Mouse (Mus musculus) liver, embryonic 12.5 days (tissue): ENCODE data around the gene Thsd7a. TPM values are rescaled to one million over a fixed set of nuclear protein-coding genes. Genes with fewer than 3 reads are reported as not detected.

Source experiments
- ATAC-seq: fragments of 200-750 bp; cut with Nextera tagmentation; 2 replicates; pipeline ENCODE4 v1.8.0; 2017; ENCODE audit warnings: moderate number of reproducible peaks, mild to moderate bottlenecking, moderate library complexity
- H3K27ac ChIP-seq: fragments of 300-500 bp; sonication (generic); 2 replicates; pipeline ENCODE4 v1.5.1; 2016; ENCODE audit warnings: mild to moderate bottlenecking
- H3K27me3 ChIP-seq: fragments of 300-500 bp; sonication (generic); replicated peaks from 2 replicates; pipeline ENCODE4 v1.6.1; 2016; ENCODE audit warnings: mild to moderate bottlenecking, moderate library complexity
- H3K36me3 ChIP-seq: fragments of 300-500 bp; sonication (generic); 2 replicates; pipeline ENCODE4 v1.6.1; 2016; ENCODE audit warnings: mild to moderate bottlenecking, moderate library complexity
- H3K4me1 ChIP-seq: fragments of 300-500 bp; sonication (generic); 2 replicates; pipeline ENCODE4 v1.6.1; 2016
- H3K4me2 ChIP-seq: fragments of 300-500 bp; sonication (generic); 2 replicates; pipeline ENCODE4 v1.6.1; 2016; ENCODE audit warnings: mild to moderate bottlenecking, moderate library complexity
- H3K4me3 ChIP-seq: fragments of 300-500 bp; sonication (generic); 2 replicates; pipeline ENCODE4 v1.5.1; 2016; ENCODE audit warnings: mild to moderate bottlenecking, moderate library complexity
- H3K9ac ChIP-seq: fragments of 300-500 bp; sonication (generic); 2 replicates; pipeline ENCODE4 v1.6.1; 2016; ENCODE audit warnings: mild to moderate bottlenecking, moderate library complexity
- H3K9me3 ChIP-seq: fragments of 300-500 bp; sonication (generic); replicated peaks from 2 replicates; pipeline ENCODE4 v1.6.1; 2016; ENCODE audit warnings: mild to moderate bottlenecking, moderate library complexity
- WGBS: fragments of 180-500 bp; shearing (Covaris S2); methylation state at CpG from one replicate; pipeline ENCODE4 v1.1.7; 2016; ENCODE audit not compliant: insufficient replicate concordance; 5-methylcytosine and 5-hydroxymethylcytosine counted together
- polyA plus RNA-seq: library from polyadenylated mRNA; unstranded; fragments of >200 nt; fragmentation: Nextera tagmentation; extraction: Ambion mirVana; gene quantifications from 2 replicates; pipeline ENCODE4 v1.2.1, GENCODE M21; 2016

Gene Thsd7a
- polyA plus RNA-seq, 1 experiment from 2014 or later: 0.31 TPM

DNA sequence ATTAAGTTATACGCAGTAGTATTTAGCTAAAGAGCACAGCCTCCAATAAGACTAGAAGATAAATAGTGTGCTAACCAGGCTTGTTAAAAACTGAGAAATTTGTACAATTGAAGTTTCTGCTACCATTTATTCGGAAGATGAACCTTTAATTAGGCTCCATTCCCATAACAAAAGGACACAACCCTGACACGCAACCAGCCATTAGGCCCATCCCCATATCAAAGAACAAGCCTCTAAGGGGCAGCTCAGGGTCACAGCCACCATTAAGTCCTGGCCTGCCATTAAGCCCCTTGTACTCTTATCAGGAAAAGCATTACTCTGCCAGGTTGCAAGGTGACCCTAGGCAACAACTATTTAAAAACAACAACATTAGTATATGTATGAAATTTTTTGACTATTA is 198.0 kb downstream of the Thsd7a start:
- Histone ChIP-seq H3K9me3 (no peaks in the 10 kb centered on the region), H3K27ac (no peak overlapping the region), H3K4me2 (no peak overlapping the region), H3K4me1 (no peaks in the 10 kb centered on the region), H3K27me3 (no peaks in the 10 kb centered on the region), H3K4me3 (no peak overlapping the region), H3K9ac (no peak overlapping the region), H3K36me3 (no peaks in the 10 kb centered on the region)
- WGBS: 66% methylated on average over 3 of the region's 3 CpGs
- no peak for ATAC-seq

- Histone ChIP-seq H3K36me3 (no peaks in the 10 kb centered on the region), H3K9ac (no peak overlapping the region), H3K27me3 (no peaks in the 10 kb centered on the region), H3K27ac (no peak overlapping the region), H3K4me2 (no peak overlapping the region), H3K9me3 (no peaks in the 10 kb centered on the region), H3K4me1 (no peaks in the 10 kb centered on the region), H3K4me3 (no peak overlapping the region)
- WGBS: 61% methylated on average over 4 of the region's 4 CpGs
- ATAC-seq: no peak
Observed at GRCm38 (mm10) chr6:12550054-12550655, 199.1 kb downstream of the Thsd7a start.

DNA sequence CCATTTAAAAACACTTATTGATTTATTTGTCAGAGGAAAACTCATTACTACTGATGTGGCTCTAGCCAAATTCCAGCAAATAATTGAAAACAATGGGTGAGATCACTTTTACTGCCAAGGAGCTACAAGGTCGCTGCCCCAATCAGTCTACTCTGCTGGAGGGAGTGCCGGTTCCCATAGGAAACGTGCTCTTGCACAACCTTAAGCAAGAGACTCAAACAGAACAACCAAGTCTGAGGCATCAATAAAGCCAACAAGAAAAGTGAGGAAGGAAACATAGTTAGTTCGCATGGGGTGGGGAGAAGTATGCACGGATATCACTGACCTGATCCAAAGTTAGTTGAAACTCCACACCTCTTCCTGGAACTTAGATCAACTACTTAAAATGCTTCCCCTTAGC is 205.1 kb downstream of the Thsd7a start:
- ATAC-seq: no peak
- Histone ChIP-seq H3K36me3 (no peaks in the 10 kb centered on the region), H3K9ac (no peak overlapping the region), H3K4me3 (no peak overlapping the region), H3K9me3 (no peaks in the 10 kb centered on the region), H3K4me2 (no peak overlapping the region), H3K27me3 (no peaks in the 10 kb centered on the region), H3K4me1 (no peaks in the 10 kb centered on the region), H3K27ac (no peak overlapping the region)
- 43% methylated on average over 5 of the region's 5 CpGs for WGBS

DNA sequence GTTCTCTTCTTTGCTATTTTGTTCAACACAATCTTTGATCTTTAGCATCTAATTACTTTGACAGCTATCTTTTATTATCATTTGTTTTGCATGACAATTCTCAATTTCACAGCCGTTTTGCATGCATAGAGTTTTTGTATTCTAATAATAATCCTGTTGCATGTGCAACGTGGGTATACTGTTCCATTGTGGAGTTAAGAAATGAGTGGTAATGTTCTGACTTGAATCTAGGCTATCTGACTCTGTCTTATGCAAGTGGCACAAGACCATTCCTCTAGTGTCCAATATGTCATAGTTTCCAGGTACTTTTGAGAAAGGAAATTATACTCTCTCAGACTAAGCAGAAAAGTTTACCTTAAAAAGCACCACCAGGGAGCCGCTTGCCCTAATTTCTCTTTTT is 206.7 kb downstream of the Thsd7a start:
- no peaks in the 10 kb centered on the region for H3K9me3 ChIP-seq
- H3K36me3 ChIP-seq: no peaks in the 10 kb centered on the region
- H3K4me3 ChIP-seq: no peak overlapping the region
- no peaks in the 10 kb centered on the region for H3K27me3 ChIP-seq
- no peak overlapping the region for H3K9ac ChIP-seq
- H3K4me1 ChIP-seq: no peaks in the 10 kb centered on the region
- H3K27ac ChIP-seq: no peak overlapping the region
- WGBS: 55% methylated on average over 3 of the region's 3 CpGs
- H3K4me2 ChIP-seq: no peak overlapping the region
- no peak for ATAC-seq

DNA sequence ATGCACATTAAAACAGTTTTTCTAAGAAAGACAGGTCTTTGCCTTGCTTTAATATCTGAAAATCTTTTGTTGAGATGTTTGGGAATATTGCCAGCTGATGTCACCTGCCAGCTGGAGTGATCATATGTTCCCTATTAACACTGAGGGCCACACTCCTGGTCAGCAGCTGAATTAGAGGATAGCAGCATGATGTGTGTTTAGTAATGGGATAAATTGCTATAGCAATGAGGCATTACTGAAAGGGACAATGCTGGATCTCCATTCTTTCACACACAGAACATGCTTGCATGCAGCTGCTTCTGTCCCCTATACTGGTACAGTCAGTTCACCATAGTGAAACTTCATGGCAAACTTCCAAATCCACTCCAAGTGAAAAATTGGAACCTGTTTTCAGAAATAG is 230.1 kb downstream of the Thsd7a start:
- Histone ChIP-seq H3K9me3 (no peaks in the 10 kb centered on the region), H3K9ac (no peak overlapping the region), H3K27me3 (no peaks in the 10 kb centered on the region), H3K4me2 (no peak overlapping the region), H3K27ac (no peak overlapping the region), H3K36me3 (no peaks in the 10 kb centered on the region), H3K4me1 (no peaks in the 10 kb centered on the region), H3K4me3 (no peak overlapping the region)
- no peak for ATAC-seq

GRCm38 (mm10) chr6:12518283-12518903 is 230.8 kb downstream of the Thsd7a start:
- no peak overlapping the region for H3K4me2 ChIP-seq
- H3K27me3 ChIP-seq: no peaks in the 10 kb centered on the region
- 78% methylated on average over 9 of the region's 9 CpGs for WGBS
- no peaks in the 10 kb centered on the region for H3K9me3 ChIP-seq
- H3K4me3 ChIP-seq: no peak overlapping the region
- H3K36me3 ChIP-seq: no peaks in the 10 kb centered on the region
- no peak overlapping the region for H3K9ac ChIP-seq
- no peaks in the 10 kb centered on the region for H3K4me1 ChIP-seq
- ATAC-seq: no peak
- H3K27ac ChIP-seq: no peak overlapping the region

- no peak for ATAC-seq
Observed at GRCm38 (mm10) chr6:12517726-12518125, 231.5 kb downstream of the Thsd7a start.

DNA sequence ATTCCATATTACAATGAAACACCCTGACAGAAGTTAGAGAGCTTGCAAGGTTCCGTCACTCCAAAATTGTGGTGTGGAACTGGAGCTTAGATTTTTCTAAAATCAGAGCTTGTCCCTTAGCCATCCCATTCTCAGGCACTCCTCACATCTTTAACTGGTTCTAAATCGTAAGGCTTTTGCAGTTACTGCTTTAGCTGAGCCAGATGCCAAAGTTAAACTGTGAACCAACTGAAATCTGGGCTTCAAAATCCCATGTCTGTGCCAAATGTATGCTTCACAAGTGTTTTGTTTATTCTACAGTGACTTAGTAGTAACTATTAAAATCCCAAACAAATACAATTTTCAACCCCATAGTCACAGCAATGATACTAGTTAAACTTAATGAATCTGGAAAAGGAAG is 242.3 kb downstream of the Thsd7a start:
- no peaks in the 10 kb centered on the region for H3K4me1 ChIP-seq
- no peak overlapping the region for H3K4me2 ChIP-seq
- H3K36me3 ChIP-seq: no peaks in the 10 kb centered on the region
- 70% methylated on average over 2 of the region's 2 CpGs for WGBS
- H3K27me3 ChIP-seq: no peaks in the 10 kb centered on the region
- no peak for ATAC-seq
- no peak overlapping the region for H3K9ac ChIP-seq
- H3K27ac ChIP-seq: no peak overlapping the region
- no peak overlapping the region for H3K4me3 ChIP-seq
- H3K9me3 ChIP-seq: no peaks in the 10 kb centered on the region

More at GRCm38 (mm10) chr6:12517726-12518125, 231.5 kb downstream of the Thsd7a start:
- no peaks in the 10 kb centered on the region for H3K27me3 ChIP-seq
- H3K9me3 ChIP-seq: no peaks in the 10 kb centered on the region
- no peaks in the 10 kb centered on the region for H3K4me1 ChIP-seq
- no peak overlapping the region for H3K9ac ChIP-seq
- no peaks in the 10 kb centered on the region for H3K36me3 ChIP-seq
- H3K4me3 ChIP-seq: no peak overlapping the region
- no peak overlapping the region for H3K27ac ChIP-seq
- H3K4me2 ChIP-seq: no peak overlapping the region

DNA sequence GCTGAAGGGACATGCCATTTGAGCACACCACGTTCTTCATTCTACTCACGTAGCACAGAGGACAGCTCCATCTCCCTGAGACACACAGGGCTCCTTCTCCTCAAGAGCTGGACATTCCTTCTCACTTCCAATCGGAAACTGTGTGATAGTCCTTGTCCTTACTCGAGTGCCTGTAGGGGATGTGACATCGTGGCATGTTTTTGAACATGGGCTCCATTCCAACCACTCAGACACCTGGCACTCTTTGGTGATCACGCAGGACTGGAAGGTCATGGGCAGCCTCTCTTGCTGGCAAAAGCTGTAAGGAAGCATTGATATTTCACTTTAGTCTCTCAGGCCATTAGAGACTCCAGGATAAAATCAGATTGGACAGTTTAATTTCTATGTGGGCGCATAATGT is 245.3 kb downstream of the Thsd7a start:
- Histone ChIP-seq H3K4me2 (no peak overlapping the region), H3K36me3 (no peaks in the 10 kb centered on the region), H3K4me3 (no peak overlapping the region), H3K27me3 (no peaks in the 10 kb centered on the region), H3K4me1 (no peaks in the 10 kb centered on the region), H3K9ac (no peak overlapping the region), H3K27ac (no peak overlapping the region), H3K9me3 (no peaks in the 10 kb centered on the region)
- WGBS: 73% methylated on average over 7 of the region's 7 CpGs
- no peak for ATAC-seq

GRCm38 (mm10) chr6:12500888-12501287 is 248.3 kb downstream of the Thsd7a start:
- ATAC-seq: no peak
- no peak overlapping the region for H3K27ac ChIP-seq
- H3K9me3 ChIP-seq: no peaks in the 10 kb centered on the region
- no peak overlapping the region for H3K9ac ChIP-seq
- no peaks in the 10 kb centered on the region for H3K27me3 ChIP-seq
- no peak overlapping the region for H3K4me3 ChIP-seq
- 60% methylated on average over 7 of the region's 7 CpGs for WGBS
- H3K36me3 ChIP-seq: no peaks in the 10 kb centered on the region
- H3K4me1 ChIP-seq: no peaks in the 10 kb centered on the region
- H3K4me2 ChIP-seq: no peak overlapping the region

DNA sequence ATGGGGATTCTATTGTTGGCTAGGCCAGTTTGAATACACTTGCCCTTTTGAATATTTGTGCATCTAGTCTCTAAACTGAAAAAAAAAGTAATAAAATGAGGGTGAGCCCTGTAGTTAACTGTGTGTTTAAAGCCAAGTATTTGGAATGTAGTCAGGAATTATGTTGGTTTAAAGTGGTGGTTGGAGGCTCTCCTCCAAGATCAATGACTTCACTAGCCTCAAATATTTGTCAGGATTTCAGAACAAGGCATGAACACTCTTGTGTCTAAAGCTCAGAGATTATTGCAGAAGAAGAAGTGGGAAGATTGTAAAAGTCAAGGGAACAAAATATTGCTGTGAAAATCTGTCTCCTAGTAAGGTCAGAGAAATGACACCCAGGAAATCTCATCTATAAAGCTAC is 249.3 kb downstream of the Thsd7a start:
- Histone ChIP-seq H3K27ac (no peak overlapping the region), H3K9ac (no peak overlapping the region), H3K4me1 (no peaks in the 10 kb centered on the region), H3K9me3 (no peaks in the 10 kb centered on the region), H3K27me3 (no peaks in the 10 kb centered on the region), H3K4me2 (no peak overlapping the region), H3K36me3 (no peaks in the 10 kb centered on the region), H3K4me3 (no peak overlapping the region)
- no peak for ATAC-seq

DNA sequence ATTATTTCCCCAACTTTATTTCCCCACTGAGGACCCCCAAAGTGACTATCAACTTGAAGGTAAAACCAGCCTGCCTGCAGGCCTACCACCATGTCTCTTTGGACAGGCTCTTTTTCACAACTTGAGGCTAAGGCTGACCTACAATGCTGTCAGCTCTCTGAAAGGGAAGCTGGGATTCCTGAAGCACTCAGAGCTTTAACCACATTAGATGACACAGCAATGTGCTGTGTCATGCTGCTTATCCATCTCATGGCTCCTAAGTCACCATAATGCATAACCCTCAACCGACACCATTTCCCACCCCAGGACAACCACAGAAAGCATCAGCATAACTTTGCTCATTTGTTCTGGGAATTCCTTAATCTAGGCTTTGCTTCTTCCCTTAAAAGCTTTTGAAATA is 255.6 kb downstream of the Thsd7a start:
- Histone ChIP-seq H3K4me1 (no peaks in the 10 kb centered on the region), H3K9ac (no peak overlapping the region), H3K4me2 (no peak overlapping the region), H3K4me3 (no peak overlapping the region), H3K36me3 (no peaks in the 10 kb centered on the region), H3K9me3 (no peaks in the 10 kb centered on the region), H3K27ac (no peak overlapping the region), H3K27me3 (no peaks in the 10 kb centered on the region)
- ATAC-seq: no peak
- 17% methylated on average over 1 of the region's 1 CpGs for WGBS

- WGBS: 64% methylated on average over 1 of the region's 1 CpGs
- no peak for ATAC-seq
Observed at GRCm38 (mm10) chr6:12488882-12489281, 260.3 kb downstream of the Thsd7a start.

More at GRCm38 (mm10) chr6:12488882-12489281, 260.3 kb downstream of the Thsd7a start:
- H3K4me3 ChIP-seq: no peak overlapping the region
- no peaks in the 10 kb centered on the region for H3K27me3 ChIP-seq
- H3K27ac ChIP-seq: no peak overlapping the region
- no peak overlapping the region for H3K4me2 ChIP-seq
- H3K36me3 ChIP-seq: no peaks in the 10 kb centered on the region
- H3K4me1 ChIP-seq: no peaks in the 10 kb centered on the region
- no peak overlapping the region for H3K9ac ChIP-seq
- H3K9me3 ChIP-seq: no peaks in the 10 kb centered on the region
